In the genomic region with DNA sequence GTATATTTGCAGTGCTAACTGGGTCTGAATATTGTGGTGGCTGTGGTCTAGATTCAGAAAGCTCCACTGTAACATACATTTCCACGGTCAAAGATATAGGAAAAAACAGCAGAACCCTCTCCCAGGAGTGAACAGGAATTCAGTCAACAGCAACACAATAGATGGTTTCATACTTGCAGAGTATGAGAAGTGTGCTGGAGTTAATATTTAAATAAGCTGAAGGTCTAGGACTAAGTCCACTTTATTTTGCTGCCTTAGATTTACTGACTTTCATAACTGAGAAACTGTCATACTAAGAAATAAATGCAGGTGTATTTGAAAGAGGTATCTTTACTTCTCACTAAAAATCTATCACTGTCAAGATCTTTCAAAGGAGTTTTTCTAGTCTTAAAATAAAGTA, we compare ENCODE assay signal across 23 mouse cellular contexts.
"Had no signal": no experiment of that assay in that cellular context is flagged by ENCODE, and none has a peak within 500 bp of the region (broad histone marks: within the 10 kb centered on the region; RNA-seq: fewer than 3 reads in every experiment).

No protein-coding gene starts in this region.

- H3K9me3 ChIP-seq: heart, embryonic 10.5 days; heart, embryonic 12.5 days; hindbrain, embryonic 10.5 days; hindbrain, embryonic 12.5 days; limb, embryonic 10.5 days; limb, embryonic 12.5 days; liver, embryonic 13.5 days; liver, embryonic 15.5 days had no signal

- H3K9ac ChIP-seq: heart, embryonic 12.5 days; hindbrain, embryonic 12.5 days; hindbrain, embryonic 14.5 days; limb, embryonic 12.5 days; liver, embryonic 13.5 days; liver, embryonic 15.5 days; liver, postnatal 0 days had no signal

- ATAC-seq: forebrain, embryonic 16.5 days; hindbrain, postnatal 0 days had no signal

- H3K36me3 ChIP-seq: limb, embryonic 10.5 days; liver, embryonic 13.5 days; liver, embryonic 15.5 days had no signal

- H3K4me2 ChIP-seq: heart, embryonic 12.5 days; hindbrain, embryonic 12.5 days; hindbrain, embryonic 14.5 days; limb, embryonic 12.5 days; liver, embryonic 13.5 days; liver, embryonic 15.5 days had no signal

- H3K4me1 ChIP-seq: hindbrain, embryonic 12.5 days; limb, embryonic 10.5 days had no signal

- H3K27ac ChIP-seq: gastrocnemius, adult 2 months; heart, embryonic 10.5 days; hindbrain, embryonic 10.5 days; hindbrain, embryonic 12.5 days; hindbrain, embryonic 14.5 days; hindbrain, postnatal 0 days; layer of hippocampus, adult 2 months; left cerebral cortex, adult 2 months; limb, embryonic 10.5 days; limb, embryonic 12.5 days; liver, embryonic 13.5 days; liver, embryonic 15.5 days had no signal

- H3K4me3 ChIP-seq: gastrocnemius, adult 2 months; heart, embryonic 10.5 days; heart, embryonic 12.5 days; hindbrain, embryonic 10.5 days; hindbrain, embryonic 12.5 days; layer of hippocampus, adult 2 months; left cerebral cortex, adult 2 months; limb, embryonic 10.5 days; limb, embryonic 12.5 days; liver, embryonic 13.5 days; liver, embryonic 15.5 days had no signal

- H3K27me3 ChIP-seq: heart, embryonic 12.5 days; hindbrain, embryonic 12.5 days; limb, embryonic 12.5 days; liver, embryonic 13.5 days; liver, embryonic 15.5 days had no signal

- DNase-seq: gastrocnemius, adult 2 months; gastrocnemius, postnatal 10 days; gastrocnemius, postnatal 25 days; heart, postnatal 10 days; heart, postnatal 4 days; kidney, adult 18-20 months; kidney, postnatal 10 days; kidney, postnatal 4 days; liver; liver, embryonic 13.5 days; liver, postnatal 0 days had no signal
